Mouse (Mus musculus) lung, embryonic 14.5 days (tissue): Measurements from ENCODE around the gene Grm6. TPM values are rescaled to one million over a fixed set of nuclear protein-coding genes. Genes with fewer than 3 reads are reported as not detected.

ENCODE experiments used
- ATAC-seq: fragments of 200-750 bp; cut with Nextera tagmentation; 2 replicates; pipeline ENCODE4 v1.8.0; 2017; ENCODE audit warnings: mild to moderate bottlenecking, moderate TSS enrichment, moderate library complexity; ENCODE audit not compliant: insufficient read depth
- DNase-seq: peaks from one replicate; pipeline ENCODE4 v3.0.0-alpha.2; 2015
- H3K27ac ChIP-seq: fragments of 300-500 bp; sonication (generic); 2 replicates; pipeline ENCODE4 v1.5.1; 2014; ENCODE audit warnings: low read depth, mild to moderate bottlenecking, moderate library complexity
- H3K27me3 ChIP-seq: fragments of 300-500 bp; sonication (generic); 2 replicates; pipeline ENCODE4 v1.6.1; 2014; ENCODE audit warnings: low read length, control low read depth; ENCODE audit not compliant: insufficient read depth
- H3K36me3 ChIP-seq: fragments of 300-500 bp; sonication (generic); 2 replicates; pipeline ENCODE4 v1.6.1; 2014; ENCODE audit warnings: control low read depth; ENCODE audit not compliant: insufficient read depth
- H3K4me1 ChIP-seq: fragments of 300-500 bp; sonication (generic); 2 replicates; pipeline ENCODE4 v1.6.1; 2014; ENCODE audit warnings: antibody characterized with exemption, control low read depth; ENCODE audit not compliant: insufficient read depth
- H3K4me2 ChIP-seq: fragments of 300-500 bp; sonication (generic); 2 replicates; pipeline ENCODE4 v1.6.1; 2014; ENCODE audit warnings: mild to moderate bottlenecking
- H3K4me3 ChIP-seq: fragments of 300-500 bp; sonication (generic); 2 replicates; pipeline ENCODE4 v1.5.1; 2014; ENCODE audit warnings: low read depth, low read length
- H3K9ac ChIP-seq: fragments of 300-500 bp; sonication (generic); 2 replicates; pipeline ENCODE4 v1.6.1; 2014
- H3K9me3 ChIP-seq: fragments of 300-500 bp; sonication (generic); 2 replicates; pipeline ENCODE4 v1.6.1; 2016; ENCODE audit warnings: low read depth, low read length, control low read depth
- CTCF ChIP-seq: IDR thresholded peaks from 2 replicates; pipeline ENCODE4 v1.5.1; 2016; ENCODE audit warnings: antibody characterized with exemption, low read depth
- WGBS: fragments of 180-500 bp; shearing (Covaris S2); extraction: QIAGEN DNeasy Blood & Tissue Kit; methylation state at CpG from one replicate; pipeline ENCODE4 v1.1.7; 2014; 5-methylcytosine and 5-hydroxymethylcytosine counted together
- polyA plus RNA-seq: library from polyadenylated mRNA; unstranded; fragments of >200 nt; fragmentation: Nextera tagmentation; extraction: Ambion mirVana; gene quantifications from 2 replicates; pipeline ENCODE4 v1.2.1, GENCODE M21; 2014

Gene Grm6
- polyA plus RNA-seq, 1 experiment from 2014 or later, result not detected

DNA sequence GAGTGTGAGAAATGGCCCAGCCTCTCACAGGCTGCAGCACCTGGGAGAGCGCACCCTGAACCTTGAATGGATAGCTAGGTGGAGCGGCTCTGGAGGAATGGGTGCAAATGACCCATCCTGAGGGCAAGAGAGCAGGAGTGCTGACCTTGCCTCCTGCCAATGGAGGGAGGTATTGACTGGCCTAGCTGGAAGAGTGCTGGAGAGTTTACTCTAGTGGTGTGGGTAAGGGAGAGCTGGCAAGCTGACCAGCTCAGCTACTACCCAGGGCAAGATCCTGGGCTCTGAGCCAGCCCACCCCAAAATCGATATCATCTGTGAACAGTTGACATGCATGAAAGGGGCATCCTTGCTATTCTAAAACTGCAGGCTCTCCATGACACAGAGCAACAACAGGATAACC, 4.5 kb upstream of the Grm6 start:
- TF ChIP-seq CTCF, result no peak
- Histone ChIP-seq H3K27me3 (peaks cover 35% of the 10 kb centered on the region), H3K4me2 (no peak overlapping the region), H3K9ac (no peak overlapping the region), H3K27ac (no peak overlapping the region), H3K36me3 (no peaks in the 10 kb centered on the region), H3K4me1 (no peaks in the 10 kb centered on the region; the same call in 1 of the 2 replicates), H3K9me3 (no peaks in the 10 kb centered on the region), H3K4me3 (no peak overlapping the region)
- DNase-seq, result no peak
- 85% methylated on average over 3 of the region's 3 CpGs for WGBS
- no peak for ATAC-seq

DNA sequence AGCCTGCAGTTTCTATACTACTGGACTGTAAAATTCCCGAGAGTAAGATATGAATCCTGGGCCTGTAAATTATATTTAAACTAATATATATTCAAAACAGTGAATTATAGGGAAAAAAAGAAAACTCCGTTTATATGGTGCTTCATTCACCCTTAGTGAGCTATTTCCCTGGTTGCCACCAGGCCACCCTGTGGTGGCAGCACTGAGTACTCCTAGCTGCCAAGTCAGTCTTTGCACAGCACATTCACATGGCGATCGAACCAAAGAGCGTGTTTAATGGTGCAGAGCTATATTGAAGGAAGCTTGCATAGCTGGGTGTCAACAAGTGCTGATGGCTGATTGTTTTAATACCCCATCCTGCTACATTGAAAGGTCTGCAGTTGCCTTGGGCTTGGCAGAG, 3.4 kb upstream of the Grm6 start:
- no peaks in the 10 kb centered on the region for H3K36me3 ChIP-seq
- peak; percentile 20 for DNase-seq
- no peak for ATAC-seq
- no peak overlapping the region for H3K4me2 ChIP-seq
- H3K4me1 ChIP-seq, result no peaks in the 10 kb centered on the region; the same call in 1 of the 2 replicates
- 70% methylated on average over 5 of the region's 5 CpGs for WGBS
- H3K9me3 ChIP-seq, result no peaks in the 10 kb centered on the region
- no peak overlapping the region for H3K27ac ChIP-seq
- H3K4me3 ChIP-seq, result no peak overlapping the region
- peak; percentile 56 for TF ChIP-seq CTCF
- H3K9ac ChIP-seq, result no peak overlapping the region
- peaks cover 46% of the 10 kb centered on the region for H3K27me3 ChIP-seq

DNA sequence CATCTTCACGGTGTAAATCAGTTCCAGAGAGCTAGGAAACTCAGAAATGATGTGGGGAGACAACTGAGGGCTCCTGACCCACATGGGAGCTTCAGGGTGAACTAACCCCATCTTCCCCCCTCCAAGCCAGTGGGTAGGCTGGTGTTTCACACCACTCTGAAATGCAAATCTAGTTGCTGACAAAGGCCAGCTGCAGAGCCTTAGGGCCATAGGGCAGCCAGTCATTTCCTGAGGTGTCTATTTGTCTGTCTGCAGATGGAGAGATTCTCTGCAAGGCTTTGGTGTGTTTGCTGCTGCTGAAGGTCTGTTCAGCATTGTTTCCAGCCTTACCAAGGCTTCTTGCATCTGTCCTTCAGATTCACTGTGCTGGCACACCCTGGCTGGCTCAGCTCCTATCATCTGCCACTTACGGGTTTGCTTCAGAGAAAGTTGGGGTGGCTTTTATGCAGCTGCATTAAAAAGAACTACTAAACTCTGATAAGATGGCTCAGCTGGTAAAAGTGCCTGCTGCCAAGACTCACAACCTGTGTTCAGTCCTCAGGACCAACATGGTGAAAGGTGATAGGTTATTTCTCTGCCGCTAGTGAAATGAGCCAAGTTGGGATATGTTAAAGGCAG, 1.9 kb upstream of the Grm6 start:
- no peak for TF ChIP-seq CTCF
- WGBS, result 22% methylated on average over 3 of the region's 3 CpGs
- no peak overlapping the region for H3K4me2 ChIP-seq
- H3K9ac ChIP-seq, result no peak overlapping the region
- H3K27me3 ChIP-seq, result peaks cover 58% of the 10 kb centered on the region
- no peak overlapping the region for H3K27ac ChIP-seq
- H3K9me3 ChIP-seq, result no peaks in the 10 kb centered on the region
- ATAC-seq (no peak), DNase-seq (no peak)
- H3K36me3 ChIP-seq, result no peaks in the 10 kb centered on the region
- no peak overlapping the region for H3K4me3 ChIP-seq
- H3K4me1 ChIP-seq, result no peaks in the 10 kb centered on the region; the same call in 1 of the 2 replicates

DNA sequence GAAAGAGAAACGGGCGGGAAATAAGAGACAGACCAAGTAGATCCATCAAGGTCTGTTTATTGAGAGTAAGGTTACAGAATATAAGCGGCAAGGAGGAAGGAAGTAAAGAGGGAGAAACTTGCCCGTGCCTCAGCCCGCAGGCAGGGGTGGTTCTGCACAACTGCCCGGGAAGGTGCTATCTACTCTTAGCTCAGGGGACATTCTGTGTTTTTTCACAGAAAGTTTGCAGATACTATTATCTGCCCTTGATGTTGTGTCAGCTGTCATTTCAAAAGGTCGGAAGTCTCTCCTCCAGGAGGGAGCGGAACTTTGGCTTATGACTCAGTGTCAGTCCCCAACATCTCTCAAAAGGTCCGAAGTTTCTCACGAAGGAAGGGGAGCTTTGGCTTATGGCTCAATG, 1.2 kb upstream of the Grm6 start:
- no peak for ATAC-seq
- Histone ChIP-seq H3K9me3 (no peaks in the 10 kb centered on the region), H3K9ac (no peak overlapping the region), H3K27ac (no peak overlapping the region), H3K4me2 (peak overlapping the region; percentile 76; the same call in 1 of the 2 replicates), H3K4me3 (no peak overlapping the region), H3K36me3 (no peaks in the 10 kb centered on the region), H3K27me3 (peaks cover 58% of the 10 kb centered on the region), H3K4me1 (no peaks in the 10 kb centered on the region; the same call in 1 of the 2 replicates)
- no peak for DNase-seq
- WGBS, result 2% methylated on average over 10 of the region's 10 CpGs
- TF ChIP-seq CTCF, result no peak

DNA sequence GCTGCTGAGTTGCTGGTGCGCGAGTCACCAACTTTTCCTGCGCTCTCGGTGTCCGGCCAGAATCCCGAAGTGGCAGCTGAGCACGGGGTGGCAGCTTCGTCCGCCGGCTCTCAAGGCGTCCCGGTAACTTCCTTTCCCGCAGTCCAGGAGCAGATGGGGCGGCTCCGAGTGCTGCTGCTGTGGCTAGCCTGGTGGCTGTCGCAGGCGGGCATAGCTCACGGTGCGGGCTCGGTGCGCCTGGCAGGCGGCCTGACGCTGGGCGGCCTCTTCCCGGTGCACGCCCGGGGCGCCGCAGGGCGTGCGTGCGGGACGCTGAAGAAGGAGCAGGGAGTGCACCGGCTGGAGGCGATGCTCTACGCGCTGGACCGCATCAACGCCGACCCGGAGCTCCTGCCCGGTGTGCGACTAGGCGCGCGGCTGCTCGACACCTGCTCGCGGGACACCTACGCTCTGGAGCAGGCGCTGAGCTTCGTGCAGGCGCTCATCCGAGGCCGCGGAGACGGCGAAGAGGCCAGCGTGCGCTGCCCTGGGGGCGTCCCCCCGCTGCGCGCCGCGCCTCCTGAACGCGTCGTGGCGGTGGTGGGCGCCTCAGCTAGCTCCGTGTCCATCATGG, 610 bp downstream of the Grm6 start:
- under 1% methylated on average over 72 of the region's 72 CpGs for WGBS
- DNase-seq (peak; percentile 18), ATAC-seq (0 out of 2 replicates have a peak, but pooled peaks have one; percentile 35)
- H3K27ac ChIP-seq, result no peak overlapping the region
- H3K4me2 ChIP-seq, result peak overlapping the region; percentile 76
- no peaks in the 10 kb centered on the region; the same call in 1 of the 2 replicates for H3K4me1 ChIP-seq
- H3K36me3 ChIP-seq, result no peaks in the 10 kb centered on the region
- H3K4me3 ChIP-seq, result peak overlapping the region; percentile 40
- no peak for TF ChIP-seq CTCF
- H3K9me3 ChIP-seq, result no peaks in the 10 kb centered on the region
- H3K27me3 ChIP-seq, result peaks cover 58% of the 10 kb centered on the region
- H3K9ac ChIP-seq, result no peak overlapping the region

DNA sequence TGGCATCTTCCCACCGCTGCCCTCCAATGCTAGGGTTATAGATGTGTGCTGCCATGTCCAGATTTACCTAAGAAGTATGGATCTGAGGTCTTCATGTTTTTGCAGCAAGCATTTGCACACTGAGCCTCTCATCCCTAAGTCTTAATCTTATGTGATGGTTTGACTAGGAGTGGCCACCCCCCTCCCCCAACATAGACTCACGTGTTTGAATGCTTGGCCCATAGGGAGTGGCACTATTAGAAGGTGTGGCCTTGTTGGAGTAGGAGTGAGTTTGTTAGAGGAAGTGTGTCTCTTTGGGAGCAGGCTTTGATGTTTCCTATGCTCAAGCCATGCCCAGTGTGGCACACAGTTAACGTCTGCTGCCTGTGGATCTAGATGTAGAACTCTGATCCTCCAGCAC, 28.2 kb downstream of the Grm6 start:
- peaks cover 11% of the 10 kb centered on the region; the same call in 1 of the 2 replicates for H3K9me3 ChIP-seq
- H3K36me3 ChIP-seq, result peaks cover 46% of the 10 kb centered on the region
- H3K4me1 ChIP-seq, result no peaks in the 10 kb centered on the region
- no peak overlapping the region for H3K27ac ChIP-seq
- WGBS, result 93% methylated on average over 3 of the region's 3 CpGs
- no peak overlapping the region for H3K4me2 ChIP-seq
- no peaks in the 10 kb centered on the region for H3K27me3 ChIP-seq
- DNase-seq (no peak), ATAC-seq (no peak)
- no peak overlapping the region for H3K9ac ChIP-seq
- no peak for TF ChIP-seq CTCF
- no peak overlapping the region for H3K4me3 ChIP-seq

DNA sequence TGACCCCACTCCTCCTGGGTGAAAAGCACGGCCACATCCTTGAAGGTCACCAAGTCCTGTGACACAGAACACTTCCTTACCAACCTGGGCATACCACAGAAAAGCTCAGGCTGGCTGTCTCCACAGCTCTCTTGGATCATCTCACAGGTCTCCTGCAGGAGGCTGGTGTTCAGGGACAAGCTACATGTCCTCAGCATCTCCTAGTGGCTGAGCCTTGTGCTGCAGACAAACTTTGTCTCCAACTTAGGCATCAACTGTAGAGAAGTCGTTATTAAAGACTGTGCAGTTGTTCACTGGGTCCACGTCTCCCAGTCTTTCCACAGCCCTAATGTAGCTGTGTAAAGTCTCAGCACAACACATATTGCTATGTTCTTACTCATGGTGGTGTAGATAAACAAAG, 33.3 kb downstream of the Grm6 start:
- peak; percentile 35; the same call in 1 of the 2 replicates for TF ChIP-seq CTCF
- Histone ChIP-seq H3K27me3 (no peaks in the 10 kb centered on the region), H3K9me3 (no peaks in the 10 kb centered on the region), H3K27ac (no peak overlapping the region), H3K4me3 (no peak overlapping the region), H3K36me3 (peaks cover 25% of the 10 kb centered on the region; the same call in 1 of the 2 replicates), H3K4me2 (no peak overlapping the region), H3K9ac (no peak overlapping the region), H3K4me1 (no peaks in the 10 kb centered on the region)
- ATAC-seq (no peak), DNase-seq (no peak)
- WGBS, result 73% methylated on average over 3 of the region's 3 CpGs
